Mouse (Mus musculus) B cell, adult 62 days (primary cell): ENCODE measurements around the gene Pgm3. TPM values are rescaled to one million over a fixed set of nuclear protein-coding genes. Genes with fewer than 3 reads are reported as not detected.

ENCODE experiments used
- total RNA-seq: library from RNA; stranded (reverse); gene quantifications from 4 replicates; pipeline ENCODE4 v1.2.4, GENCODE M21; 2023

Gene Pgm3
- 11.1 to 16.5 TPM (median 12.2 TPM) in 4 replicates for total RNA-seq

GRCm38 (mm10) chr9:86571540-86572135 lies at the start of gene Pgm3, which contains the start of gene Rwdd2a:
Pgm3 (minus strand) TSS chr9:86571842.
Rwdd2a (plus strand) TSS chr9:86571991.

Other genes starting within 250 kb of the Pgm3 start
- 3.7 to 5.3 TPM (median 4.4 TPM) in 4 replicates for gene Ube2cbp, start 106.9 kb downstream of the Pgm3 start, total RNA-seq
- gene Dop1a, start 104.7 kb downstream of the Pgm3 start, total RNA-seq = 59.0 to 64.9 TPM (median 62.3 TPM) in 4 replicates
- gene Rwdd2a, start 149 bp upstream of the Pgm3 start, total RNA-seq = 1.1 to 2.6 TPM (median 1.2 TPM) in 4 replicates
- gene Me1, start 124.1 kb upstream of the Pgm3 start, total RNA-seq = not detected in 4 replicates
- gene Prss35, start 171.8 kb upstream of the Pgm3 start, total RNA-seq = not detected in 4 replicates